Mouse (Mus musculus) spleen, postnatal 10 days (tissue): Measurements from ENCODE around the gene Padi6.

ENCODE experiments used
- DNase-seq, 2 experiments: peaks; one replicate each; pipeline ENCODE4 v3.0.0; 2021 to 2022; ENCODE audit warnings: low spot score in 2 of 2

The Padi6 gene

GRCm38 (mm10) chr4:140684881-140685303 is 57.6 kb downstream of the Padi6 start:
- no peak for DNase-seq

GRCm38 (mm10) chr4:140684141-140684871 is 58.1 kb downstream of the Padi6 start:
- DNase-seq: peak; percentile 58 to 60

GRCm38 (mm10) chr4:140683608-140684007 is 58.8 kb downstream of the Padi6 start:
- peak in 1 of 2 experiments; percentile 34 for DNase-seq

- DNase-seq: peak in 1 of 2 experiments; percentile 34
Observed at GRCm38 (mm10) chr4:140680731-140681397, 61.6 kb downstream of the Padi6 start.

GRCm38 (mm10) chr4:140679723-140680380 is 62.6 kb downstream of the Padi6 start:
- DNase-seq: peak; percentile 72 to 82

GRCm38 (mm10) chr4:140679038-140679437 is 63.4 kb downstream of the Padi6 start:
- peak in 1 of 2 experiments; percentile 55 for DNase-seq
